Mouse (Mus musculus): ENCODE measurements around the gene Hrasls.

- TF ChIP-seq MAFK (IDR thresholded peaks at IDR 0.05; ENCODE audit: insufficient replicate concordance, low read length) (no peak), SIN3A (IDR thresholded peaks at IDR 0.05; ENCODE audit: low read length) (no peak), CHD2 (IDR thresholded peaks at IDR 0.05; ENCODE audit: low read length) (no peak), USF2 (conservative IDR thresholded peaks at IDR 0.05; ENCODE audit: low read depth, low read length) (no peak), ZMIZ1 (IDR thresholded peaks at IDR 0.05; ENCODE audit: low read depth, low read length) (no peak), E2F4 (IDR thresholded peaks at IDR 0.05; ENCODE audit: insufficient replicate concordance, low read depth, low read length) (no peak), CTCF (conservative IDR thresholded peaks at IDR 0.05 in 1 of 2, IDR thresholded peaks at IDR 0.05 in 1 of 2; ENCODE audit: low read depth in 2 of 2, low read length in 2 of 2) (no peak), MAX (IDR thresholded peaks at IDR 0.05; ENCODE audit: low read length) (no peak), POLR2A (IDR thresholded peaks at IDR 0.05; ENCODE audit: low read depth, low read length) (no peak)
Measured at GRCm38 (mm10) chr16:29167051-29167450, 42.4 kb upstream of the Hrasls start.
